Mouse (Mus musculus): ENCODE measurements around the gene Atp7b. TPM values are rescaled to one million over a fixed set of nuclear protein-coding genes. Genes with fewer than 3 reads are reported as not detected.

Gene Atp7b
- total RNA-seq, 1 experiment from 2014 or later = not detected

- no peak for ATAC-seq (replicated peaks; ENCODE audit: insufficient number of reproducible peaks, low FRiP score, low TSS enrichment, poor library complexity, severe bottlenecking)
These were observed 24.0 kb downstream of the Atp7b start for GRCm38 (mm10) chr8:22036137-22036536.

GRCm38 (mm10) chr8:22030990-22031389 lies 29.1 kb downstream of the Atp7b start:
- no peak for ATAC-seq (replicated peaks; ENCODE audit: insufficient number of reproducible peaks, low FRiP score, low TSS enrichment, poor library complexity, severe bottlenecking)

- no peak for ATAC-seq (replicated peaks; ENCODE audit: insufficient number of reproducible peaks, low FRiP score, low TSS enrichment, poor library complexity, severe bottlenecking)
These were observed 31.1 kb downstream of the Atp7b start for GRCm38 (mm10) chr8:22028973-22029372.

- no peak for ATAC-seq (replicated peaks; ENCODE audit: insufficient number of reproducible peaks, low FRiP score, low TSS enrichment, poor library complexity, severe bottlenecking)
These were observed 34.9 kb downstream of the Atp7b start for GRCm38 (mm10) chr8:22025241-22025640.

GRCm38 (mm10) chr8:22022244-22022643 lies 37.9 kb downstream of the Atp7b start:
- no peak for ATAC-seq (replicated peaks; ENCODE audit: insufficient number of reproducible peaks, low FRiP score, low TSS enrichment, poor library complexity, severe bottlenecking)

GRCm38 (mm10) chr8:22019498-22019897 lies 40.6 kb downstream of the Atp7b start:
- no peak for ATAC-seq (replicated peaks; ENCODE audit: insufficient number of reproducible peaks, low FRiP score, low TSS enrichment, poor library complexity, severe bottlenecking)

GRCm38 (mm10) chr8:22017731-22018130 lies 42.4 kb downstream of the Atp7b start:
- no peak for ATAC-seq (replicated peaks; ENCODE audit: insufficient number of reproducible peaks, low FRiP score, low TSS enrichment, poor library complexity, severe bottlenecking)

GRCm38 (mm10) chr8:22013034-22013707 lies 46.9 kb downstream of the Atp7b start:
- ATAC-seq (replicated peaks; ENCODE audit: insufficient number of reproducible peaks, low FRiP score, low TSS enrichment, poor library complexity, severe bottlenecking) = no peak; the same call in 1 of the 2 replicates

GRCm38 (mm10) chr8:22009403-22009802 lies 50.7 kb downstream of the Atp7b start:
- no peak for ATAC-seq (replicated peaks; ENCODE audit: insufficient number of reproducible peaks, low FRiP score, low TSS enrichment, poor library complexity, severe bottlenecking)

- no peak for ATAC-seq (replicated peaks; ENCODE audit: insufficient number of reproducible peaks, low FRiP score, low TSS enrichment, poor library complexity, severe bottlenecking)
These were observed 53.7 kb downstream of the Atp7b start for GRCm38 (mm10) chr8:22006423-22006822.

- no peak for ATAC-seq (replicated peaks; ENCODE audit: insufficient number of reproducible peaks, low FRiP score, low TSS enrichment, poor library complexity, severe bottlenecking)
These were observed 55.2 kb downstream of the Atp7b start for GRCm38 (mm10) chr8:22004750-22005522.

- no peak for ATAC-seq (replicated peaks; ENCODE audit: insufficient number of reproducible peaks, low FRiP score, low TSS enrichment, poor library complexity, severe bottlenecking)
These were observed 64.9 kb downstream of the Atp7b start for GRCm38 (mm10) chr8:21995181-21995580.

- no peak for ATAC-seq (replicated peaks; ENCODE audit: insufficient number of reproducible peaks, low FRiP score, low TSS enrichment, poor library complexity, severe bottlenecking)
These were observed 67.9 kb downstream of the Atp7b start for GRCm38 (mm10) chr8:21992184-21992583.

GRCm38 (mm10) chr8:21981664-21982337 lies 78.3 kb downstream of the Atp7b start:
- no peak for ATAC-seq (replicated peaks; ENCODE audit: insufficient number of reproducible peaks, low FRiP score, low TSS enrichment, poor library complexity, severe bottlenecking)

GRCm38 (mm10) chr8:21978193-21978592 lies 81.9 kb downstream of the Atp7b start:
- no peak for ATAC-seq (replicated peaks; ENCODE audit: insufficient number of reproducible peaks, low FRiP score, low TSS enrichment, poor library complexity, severe bottlenecking)

- no peak for ATAC-seq (replicated peaks; ENCODE audit: insufficient number of reproducible peaks, low FRiP score, low TSS enrichment, poor library complexity, severe bottlenecking)
These were observed 90.6 kb downstream of the Atp7b start, which contains the start of gene Ccdc70 for GRCm38 (mm10) chr8:21969475-21969874. Gene Ccdc70 (plus strand): TSS chr8:21969775.

GRCm38 (mm10) chr8:21966646-21967045 lies 93.5 kb downstream of the Atp7b start:
- ATAC-seq (replicated peaks; ENCODE audit: insufficient number of reproducible peaks, low FRiP score, low TSS enrichment, poor library complexity, severe bottlenecking) = no peak

- no peak for ATAC-seq (replicated peaks; ENCODE audit: insufficient number of reproducible peaks, low FRiP score, low TSS enrichment, poor library complexity, severe bottlenecking)
These were observed 101.7 kb downstream of the Atp7b start, which contains the start of gene Fam90a1a for GRCm38 (mm10) chr8:21958414-21958813. Gene Fam90a1a (plus strand): TSS chr8:21958714.

- ATAC-seq (replicated peaks; ENCODE audit: insufficient number of reproducible peaks, low FRiP score, low TSS enrichment, poor library complexity, severe bottlenecking) = no peak
These were observed 103.8 kb downstream of the Atp7b start for GRCm38 (mm10) chr8:21956336-21956735.

Measured in monocyte, adult 5-6 weeks (primary cell).